Mouse (Mus musculus) heart, embryonic 10.5 days (tissue): Measurements from ENCODE around the gene Sgca. TPM values are rescaled to one million over a fixed set of nuclear protein-coding genes. Genes with fewer than 3 reads are reported as not detected.

Source experiments
- DNase-seq: peaks from one replicate; pipeline ENCODE4 v3.0.0-alpha.2; 2017; ENCODE audit warnings: low spot score
- H3K27ac ChIP-seq: fragments of 300-500 bp; sonication (generic); 2 replicates; pipeline ENCODE4 v1.5.1; 2016; ENCODE audit warnings: mild to moderate bottlenecking
- H3K27me3 ChIP-seq: fragments of 300-500 bp; sonication (generic); 2 replicates; pipeline ENCODE4 v1.6.1; 2016; ENCODE audit warnings: mild to moderate bottlenecking; ENCODE audit not compliant: poor library complexity, insufficient read depth, severe bottlenecking
- H3K36me3 ChIP-seq: fragments of 300-500 bp; sonication (generic); 2 replicates; pipeline ENCODE4 v1.6.1; 2016; ENCODE audit warnings: mild to moderate bottlenecking, moderate library complexity
- H3K4me1 ChIP-seq: fragments of 300-500 bp; sonication (generic); 2 replicates; pipeline ENCODE4 v1.6.1; 2016; ENCODE audit warnings: mild to moderate bottlenecking
- H3K4me3 ChIP-seq: fragments of 300-500 bp; sonication (generic); 2 replicates; pipeline ENCODE4 v1.5.1; 2016; ENCODE audit warnings: mild to moderate bottlenecking, moderate library complexity
- H3K9me3 ChIP-seq: fragments of 300-500 bp; sonication (generic); 2 replicates; pipeline ENCODE4 v1.6.1; 2016; ENCODE audit warnings: mild to moderate bottlenecking, moderate library complexity
- WGBS: fragments of 180-500 bp; shearing (Covaris S2); methylation state at CpG from one replicate; pipeline ENCODE4 v1.1.7; 2016; 5-methylcytosine and 5-hydroxymethylcytosine counted together
- polyA plus RNA-seq: library from polyadenylated mRNA; unstranded; fragments of >200 nt; fragmentation: Nextera tagmentation; extraction: Ambion mirVana; gene quantifications from 2 replicates; pipeline ENCODE4 v1.2.1, GENCODE M21; 2016

Sgca gene
- polyA plus RNA-seq, 1 experiment from 2014 or later, result 12.5 TPM

DNA sequence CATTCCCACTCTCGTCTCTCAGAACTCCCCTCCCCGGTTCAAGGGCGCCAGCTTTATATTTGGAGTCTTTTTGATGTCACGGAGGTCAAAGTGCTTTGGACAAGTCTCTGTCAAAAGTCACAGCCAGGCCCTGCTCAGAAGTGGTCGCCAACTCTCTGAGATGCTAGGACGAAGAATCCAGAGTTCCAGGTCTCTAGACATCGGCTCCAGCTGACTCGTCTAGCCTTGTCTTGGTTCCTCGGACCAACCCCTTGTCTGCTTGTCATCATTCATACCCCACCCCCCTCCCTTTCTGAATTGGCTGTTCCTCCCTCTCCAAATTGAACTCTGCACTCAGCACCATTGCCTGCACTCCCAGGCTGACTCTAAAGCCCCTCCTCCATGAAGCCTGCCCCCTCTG is 46.5 kb downstream of the Sgca start:
- H3K4me1 ChIP-seq, result peaks cover 66% of the 10 kb centered on the region
- H3K27ac ChIP-seq, result peak overlapping the region; percentile 89
- H3K4me3 ChIP-seq, result no peak overlapping the region
- peaks cover 31% of the 10 kb centered on the region for H3K27me3 ChIP-seq
- WGBS, result 27% methylated on average over 9 of the region's 9 CpGs
- H3K36me3 ChIP-seq, result no peaks in the 10 kb centered on the region
- no peaks in the 10 kb centered on the region for H3K9me3 ChIP-seq
- DNase-seq, result no peak

DNA sequence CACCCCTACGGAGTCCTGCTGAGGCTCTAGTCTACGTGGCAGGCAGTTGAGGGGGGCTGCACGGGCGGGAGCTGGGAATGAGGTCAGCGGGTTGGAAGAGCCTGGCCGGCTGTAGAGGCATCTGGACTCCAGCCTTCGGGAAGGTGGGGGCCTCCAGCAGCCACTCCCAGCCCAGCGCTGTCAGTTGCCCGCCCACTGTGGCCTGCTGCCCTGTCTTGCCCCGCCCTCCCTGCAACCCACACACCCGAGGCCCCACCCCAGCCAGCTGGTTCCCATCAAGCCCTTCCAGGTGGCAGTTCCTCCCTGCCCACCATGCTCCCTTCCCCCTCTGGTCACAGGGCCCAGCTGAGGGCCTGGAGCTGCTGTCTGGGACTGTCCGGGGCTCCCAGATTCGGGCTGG is 47.3 kb downstream of the Sgca start:
- Histone ChIP-seq H3K4me3 (peak overlapping the region; percentile 35), H3K9me3 (no peaks in the 10 kb centered on the region), H3K4me1 (peaks cover 59% of the 10 kb centered on the region), H3K27me3 (peaks cover 23% of the 10 kb centered on the region), H3K36me3 (no peaks in the 10 kb centered on the region), H3K27ac (peak overlapping the region; percentile 89)
- peak; percentile 97 for DNase-seq
- WGBS, result under 1% methylated on average over 13 of the region's 13 CpGs

DNA sequence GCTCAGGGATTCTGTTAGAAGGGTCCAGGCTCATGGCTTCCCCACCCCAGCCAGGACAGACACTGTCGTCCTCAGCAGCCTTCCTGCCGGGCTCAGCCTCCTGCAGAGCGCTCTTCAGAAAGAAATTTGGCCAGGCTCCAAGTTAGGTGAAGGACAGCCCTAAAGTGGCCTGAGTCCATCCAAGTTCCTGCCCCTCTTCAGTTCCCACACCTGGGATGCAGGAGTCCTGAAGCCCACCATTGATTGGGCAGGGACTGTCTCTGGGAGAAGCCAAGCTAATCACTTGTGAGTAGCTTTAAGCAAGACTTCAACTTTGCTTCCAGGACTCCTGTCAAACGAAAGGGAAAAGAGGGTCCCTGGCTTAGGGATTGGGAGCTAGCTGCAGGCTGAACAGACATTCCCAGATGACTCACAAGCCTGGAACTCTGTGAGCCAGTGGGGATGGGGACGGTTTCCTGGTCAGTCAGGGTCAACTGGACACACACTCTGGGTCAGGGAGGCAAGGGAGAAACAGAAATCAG is 48.3 kb downstream of the Sgca start:
- Histone ChIP-seq H3K4me1 (peaks cover 49% of the 10 kb centered on the region), H3K9me3 (no peaks in the 10 kb centered on the region), H3K27me3 (peaks cover 14% of the 10 kb centered on the region; the same call in 1 of the 2 replicates), H3K27ac (peak overlapping the region; percentile 89), H3K4me3 (peak overlapping the region; percentile 3; the same call in 1 of the 2 replicates), H3K36me3 (no peaks in the 10 kb centered on the region)
- WGBS, result 9% methylated on average over 5 of the region's 5 CpGs
- no peak for DNase-seq

DNA sequence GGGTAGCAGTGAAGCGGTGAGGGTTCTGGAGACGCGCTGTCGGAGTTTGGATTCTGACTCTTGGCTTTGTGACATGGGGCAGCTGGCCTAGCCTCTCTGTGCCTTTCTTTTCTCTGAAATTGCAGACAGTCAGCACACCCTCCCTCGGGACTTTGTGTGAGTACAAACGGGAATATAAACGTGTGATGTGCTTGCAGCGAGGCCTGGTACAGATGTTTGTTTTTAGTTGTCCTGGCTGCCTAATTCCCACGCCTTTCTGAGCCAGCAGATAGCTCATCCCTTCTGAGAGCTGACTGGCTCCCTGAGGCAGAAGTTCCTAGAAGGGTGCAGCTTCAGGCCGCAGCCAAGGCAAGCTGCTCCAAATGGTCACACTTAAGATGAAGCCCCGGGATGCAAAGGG is 49.7 kb downstream of the Sgca start:
- 52% methylated on average over 11 of the region's 11 CpGs for WGBS
- Histone ChIP-seq H3K4me1 (peaks cover 47% of the 10 kb centered on the region), H3K27ac (peak overlapping the region; percentile 89), H3K4me3 (no peak overlapping the region), H3K9me3 (no peaks in the 10 kb centered on the region), H3K27me3 (no peaks in the 10 kb centered on the region), H3K36me3 (no peaks in the 10 kb centered on the region)
- DNase-seq, result no peak

DNA sequence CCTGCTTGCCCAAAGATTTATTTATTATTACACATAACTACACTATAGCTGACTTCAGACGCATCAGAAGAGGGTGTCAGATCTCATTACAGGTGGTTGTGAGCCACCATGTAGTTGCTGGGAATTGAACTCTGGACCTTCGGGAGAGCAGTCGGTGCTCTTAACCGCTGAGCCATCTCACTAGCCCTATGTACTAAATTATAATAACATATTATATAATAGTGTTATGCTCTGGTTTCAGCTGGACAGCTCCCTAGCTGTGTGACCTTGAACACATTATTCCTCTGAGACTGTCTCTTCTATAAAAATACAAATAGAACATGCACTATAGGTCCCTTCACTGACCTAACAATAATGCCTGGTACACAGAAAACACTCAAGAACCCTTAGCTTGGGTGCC is 51.1 kb downstream of the Sgca start:
- 86% methylated on average over 4 of the region's 4 CpGs for WGBS
- no peak overlapping the region for H3K27ac ChIP-seq
- no peaks in the 10 kb centered on the region for H3K27me3 ChIP-seq
- DNase-seq, result no peak
- H3K9me3 ChIP-seq, result no peaks in the 10 kb centered on the region
- no peaks in the 10 kb centered on the region for H3K36me3 ChIP-seq
- H3K4me3 ChIP-seq, result no peak overlapping the region
- H3K4me1 ChIP-seq, result peaks cover 37% of the 10 kb centered on the region

DNA sequence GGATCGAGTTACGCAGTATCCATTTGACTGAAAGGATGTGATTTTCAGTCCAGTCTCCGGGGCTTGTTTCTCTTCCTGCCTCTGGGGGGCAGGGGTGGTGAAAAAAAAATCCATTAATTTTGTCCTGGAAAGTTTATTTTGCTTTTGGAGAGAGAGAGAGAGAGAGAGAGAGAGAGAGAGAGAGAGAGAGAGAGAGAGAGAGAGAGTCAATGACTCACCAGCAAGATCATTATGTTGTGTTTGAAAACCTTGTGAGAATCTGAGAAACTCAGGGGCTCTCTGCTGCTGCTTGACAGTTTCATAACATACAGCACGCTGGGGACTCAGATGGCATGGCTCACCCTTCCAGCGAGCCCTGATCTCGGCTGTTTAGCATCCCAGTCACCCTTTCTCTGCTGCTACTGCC is 55.1 kb downstream of the Sgca start:
- WGBS, result 47% methylated on average over 6 of the region's 6 CpGs
- H3K4me3 ChIP-seq, result no peak overlapping the region

DNA sequence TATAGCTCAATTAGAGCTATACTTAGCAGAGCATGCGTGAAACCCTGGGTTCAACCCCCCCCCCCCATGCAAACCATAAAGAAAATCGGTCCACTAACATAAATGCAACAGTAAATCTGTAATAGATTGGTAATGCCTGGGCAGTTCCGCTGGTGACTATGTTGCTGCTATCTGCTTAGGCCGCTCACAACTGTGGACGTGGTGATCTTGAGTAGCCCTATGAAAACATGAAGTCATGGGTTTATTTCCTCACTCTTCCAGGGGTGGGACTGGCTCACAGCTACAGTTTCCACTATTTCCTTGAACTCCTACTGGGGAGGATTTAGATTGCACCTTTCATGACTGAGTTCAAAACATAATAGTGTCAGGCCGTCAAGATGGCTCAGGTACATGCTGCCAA is 58.4 kb downstream of the Sgca start:
- H3K9me3 ChIP-seq, result no peaks in the 10 kb centered on the region
- WGBS, result 54% methylated on average over 6 of the region's 6 CpGs
- H3K27me3 ChIP-seq, result no peaks in the 10 kb centered on the region
- H3K4me3 ChIP-seq, result no peak overlapping the region
- H3K36me3 ChIP-seq, result no peaks in the 10 kb centered on the region
- peaks cover 31% of the 10 kb centered on the region for H3K4me1 ChIP-seq
- H3K27ac ChIP-seq, result no peak overlapping the region
- DNase-seq, result no peak

More for the DNA sequence above, 55.1 kb downstream of the Sgca start:
- no peaks in the 10 kb centered on the region for H3K36me3 ChIP-seq
- H3K27ac ChIP-seq, result no peak overlapping the region
- peaks cover 19% of the 10 kb centered on the region for H3K4me1 ChIP-seq
- no peak for DNase-seq
- no peaks in the 10 kb centered on the region for H3K27me3 ChIP-seq
- H3K9me3 ChIP-seq, result no peaks in the 10 kb centered on the region

DNA sequence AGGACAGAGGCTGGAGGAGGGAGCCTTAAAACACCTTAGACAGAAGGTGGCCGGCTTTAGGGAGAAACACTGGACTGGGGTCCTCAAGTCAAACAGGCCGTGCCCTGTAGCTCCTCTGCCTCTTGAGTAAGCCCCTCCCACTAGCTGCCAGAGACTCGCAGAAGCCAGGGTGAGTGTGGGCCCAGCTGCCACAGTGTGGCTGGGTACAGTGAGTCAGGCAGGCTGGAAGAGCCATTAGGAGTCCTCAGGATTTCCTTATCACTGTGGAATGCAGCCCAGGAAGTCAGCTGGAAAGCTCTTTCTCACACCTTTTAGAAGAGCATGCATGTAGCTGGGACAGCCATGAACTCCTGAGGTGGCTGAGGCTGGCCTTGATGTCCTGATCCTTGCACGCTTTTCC is 59.6 kb downstream of the Sgca start:
- DNase-seq, result no peak
- H3K4me1 ChIP-seq, result peaks cover 31% of the 10 kb centered on the region
- no peaks in the 10 kb centered on the region for H3K27me3 ChIP-seq
- WGBS, result 12% methylated on average over 4 of the region's 4 CpGs
- H3K4me3 ChIP-seq, result no peak overlapping the region
- H3K36me3 ChIP-seq, result no peaks in the 10 kb centered on the region
- H3K27ac ChIP-seq, result peak overlapping the region; percentile 80
- H3K9me3 ChIP-seq, result no peaks in the 10 kb centered on the region

DNA sequence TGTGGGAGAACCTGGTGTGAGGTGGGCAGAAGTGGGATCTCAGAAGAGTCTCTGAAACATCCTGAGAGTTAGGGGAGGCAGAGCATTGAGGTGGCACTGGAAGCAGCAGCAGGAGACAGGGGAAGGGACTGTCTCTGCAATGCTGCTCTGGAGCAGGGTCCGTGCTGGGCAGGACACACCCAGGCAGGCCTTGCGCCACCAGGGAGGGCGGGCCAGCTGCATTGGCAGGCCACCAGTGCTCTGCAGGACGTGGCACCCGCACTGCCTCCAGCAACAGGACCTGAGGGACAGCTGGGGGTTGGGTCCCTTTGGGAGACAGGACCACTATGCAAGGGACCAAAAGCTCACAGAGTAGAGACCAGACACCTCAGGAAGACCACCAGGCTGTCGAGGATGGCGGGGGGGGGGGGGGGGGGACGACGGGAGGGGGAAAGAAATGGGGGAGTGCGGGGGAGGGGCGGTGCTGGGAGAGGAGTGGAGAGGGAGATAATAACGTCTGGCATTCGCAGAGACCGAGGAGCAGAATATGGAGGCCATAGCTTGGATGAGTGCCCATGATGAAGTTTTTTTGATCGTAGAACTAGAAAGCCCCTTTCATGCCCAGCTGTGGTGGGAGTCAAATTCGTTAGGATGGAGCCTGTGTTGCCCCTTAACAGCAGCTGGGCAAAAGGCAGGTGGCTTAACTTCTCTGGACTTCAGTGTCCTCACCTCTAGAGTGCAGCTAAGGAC is 60.3 kb downstream of the Sgca start:
- Histone ChIP-seq H3K9me3 (no peaks in the 10 kb centered on the region), H3K4me1 (peaks cover 31% of the 10 kb centered on the region), H3K27me3 (no peaks in the 10 kb centered on the region), H3K4me3 (no peak overlapping the region), H3K27ac (peak overlapping the region; percentile 80), H3K36me3 (no peaks in the 10 kb centered on the region)
- no peak for DNase-seq
- WGBS, result 19% methylated on average over 13 of the region's 16 CpGs

DNA sequence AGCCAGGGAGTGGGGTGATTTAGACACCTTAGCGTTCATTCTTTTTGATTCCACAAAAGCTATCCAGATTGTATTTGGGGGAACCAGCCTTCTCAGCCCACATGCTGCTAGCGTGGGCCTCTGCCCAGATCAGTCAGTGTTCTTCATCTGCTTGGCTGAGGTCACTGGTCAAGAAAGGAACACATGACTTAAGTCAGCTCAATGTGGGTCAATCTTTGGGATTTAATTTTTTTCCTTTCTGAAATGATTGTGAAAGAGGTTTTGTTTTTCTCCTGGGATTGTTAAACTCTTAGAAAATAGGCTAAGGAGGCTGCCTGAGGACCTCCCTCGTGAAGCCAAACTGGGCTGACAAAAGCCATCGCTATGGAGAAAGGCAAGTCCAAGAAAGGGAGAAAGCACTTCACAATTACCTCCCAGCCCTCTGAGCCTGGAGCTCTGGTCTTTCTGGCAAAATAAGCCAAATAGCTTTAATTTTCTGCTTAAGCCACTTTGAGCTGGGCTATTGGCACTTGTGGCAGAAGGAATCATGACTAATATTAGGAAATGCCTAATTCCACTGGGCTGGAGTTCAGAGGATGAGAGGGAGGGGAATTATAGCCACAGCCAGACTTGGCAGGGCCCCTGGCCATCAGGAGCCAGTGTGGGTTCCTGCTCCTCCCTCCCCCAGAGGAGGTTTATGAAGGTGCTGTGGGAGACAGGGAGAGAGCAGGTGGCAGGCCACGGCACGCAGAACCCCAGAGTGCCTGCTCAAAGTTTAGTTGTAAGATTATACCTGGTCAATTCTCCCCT is 62.6 kb downstream of the Sgca start:
- Histone ChIP-seq H3K4me3 (no peak overlapping the region), H3K4me1 (peaks cover 31% of the 10 kb centered on the region), H3K27ac (peak overlapping the region; percentile 30; the same call in 1 of the 2 replicates), H3K27me3 (no peaks in the 10 kb centered on the region), H3K36me3 (no peaks in the 10 kb centered on the region), H3K9me3 (no peaks in the 10 kb centered on the region)
- whole genome bisulfite sequencing, result 78% methylated on average over 6 of the region's 6 CpGs
- DNase-seq, result no peak

Other genes with a start within 250 kb of the Sgca start
- 0.16 TPM in 1 of 2 replicates, not detected in the other for gene Cdc34b, start 234.5 kb downstream of the Sgca start, polyA plus RNA-seq
- not detected in 2 replicates for gene Tmem92, start 193.6 kb downstream of the Sgca start, polyA plus RNA-seq
- gene Col1a1, start 40.1 kb downstream of the Sgca start, polyA plus RNA-seq, result 146 and 311 TPM in 2 replicates
- 0.22 TPM in 1 of 2 replicates, not detected in the other for gene Hils1, start 8.7 kb downstream of the Sgca start, polyA plus RNA-seq
- 8.5 and 12.5 TPM in 2 replicates for gene Ppp1r9b, start 14.7 kb upstream of the Sgca start, polyA plus RNA-seq
- gene Samd14, start 33.6 kb upstream of the Sgca start, polyA plus RNA-seq, result 15.1 and 18.8 TPM in 2 replicates
- gene Pdk2, start 65.0 kb upstream of the Sgca start, polyA plus RNA-seq, result 27.4 and 41.1 TPM in 2 replicates
- gene Itga3, start 100.5 kb upstream of the Sgca start, polyA plus RNA-seq, result 11.5 and 13.8 TPM in 2 replicates
- gene Dlx3, start 143.8 kb upstream of the Sgca start, polyA plus RNA-seq, result 3.2 and 5.9 TPM in 2 replicates
- gene Dlx4, start 169.9 kb upstream of the Sgca start, polyA plus RNA-seq, result 0.43 and 1.2 TPM in 2 replicates